Mouse (Mus musculus) forebrain, embryonic 11.5 days (tissue): ENCODE measurements at regions not wholly inside any gene's neighbourhood (a gene's known extent, or its start where the extent isn't known, plus 50 kb on each side); places are given as distances from the start of the nearest gene placed in this dataset.

ENCODE experiments used
- ATAC-seq: fragments of 200-750 bp; cut with Nextera tagmentation; replicated peaks from 2 replicates; pipeline ENCODE4 v1.8.0; 2017; ENCODE audit warnings: moderate TSS enrichment; ENCODE audit not compliant: low FRiP score
- DNase-seq: peaks from one replicate; pipeline ENCODE4 v3.0.0-alpha.2; 2017; ENCODE audit warnings: low spot score
- H3K27ac ChIP-seq: fragments of 300-500 bp; sonication (generic); 2 replicates; pipeline ENCODE4 v1.5.1; 2014; ENCODE audit warnings: low read depth, low read length
- H3K27me3 ChIP-seq: fragments of 300-500 bp; sonication (generic); 2 replicates; pipeline ENCODE4 v1.6.1; 2014; ENCODE audit warnings: mild to moderate bottlenecking, low read length, mixed read lengths; ENCODE audit not compliant: control insufficient read depth, insufficient read depth
- H3K36me3 ChIP-seq: fragments of 300-500 bp; sonication (generic); 2 replicates; pipeline ENCODE4 v1.6.1; 2014; ENCODE audit warnings: mild to moderate bottlenecking, low read length, moderate library complexity, mixed read lengths; ENCODE audit not compliant: control insufficient read depth, insufficient read depth
- H3K4me1 ChIP-seq: fragments of 300-500 bp; sonication (generic); replicated peaks from 2 replicates; pipeline ENCODE4 v1.6.1; 2014; ENCODE audit warnings: low read length, mixed read lengths; ENCODE audit not compliant: control insufficient read depth, insufficient read depth
- H3K4me2 ChIP-seq: fragments of 300-500 bp; sonication (generic); 2 replicates; pipeline ENCODE4 v1.6.1; 2014; ENCODE audit warnings: low read depth, mild to moderate bottlenecking, low read length, moderate library complexity, mixed read lengths; ENCODE audit not compliant: severe bottlenecking
- H3K4me3 ChIP-seq: fragments of 300-500 bp; sonication (generic); 2 replicates; pipeline ENCODE4 v1.5.1; 2014; ENCODE audit warnings: low read depth, low read length
- H3K9ac ChIP-seq: fragments of 300-500 bp; sonication (generic); 2 replicates; pipeline ENCODE4 v1.6.1; 2014; ENCODE audit warnings: low read length
- H3K9me3 ChIP-seq: fragments of 300-500 bp; sonication (generic); 2 replicates; pipeline ENCODE4 v1.6.1; 2016; ENCODE audit warnings: low read length, mixed read lengths; ENCODE audit not compliant: control insufficient read depth
- WGBS: fragments of 180-500 bp; shearing (Covaris S2); extraction: QIAGEN DNeasy Blood & Tissue Kit; methylation state at CpG from one replicate; pipeline ENCODE4 v1.1.7; 2014; 5-methylcytosine and 5-hydroxymethylcytosine counted together

DNA sequence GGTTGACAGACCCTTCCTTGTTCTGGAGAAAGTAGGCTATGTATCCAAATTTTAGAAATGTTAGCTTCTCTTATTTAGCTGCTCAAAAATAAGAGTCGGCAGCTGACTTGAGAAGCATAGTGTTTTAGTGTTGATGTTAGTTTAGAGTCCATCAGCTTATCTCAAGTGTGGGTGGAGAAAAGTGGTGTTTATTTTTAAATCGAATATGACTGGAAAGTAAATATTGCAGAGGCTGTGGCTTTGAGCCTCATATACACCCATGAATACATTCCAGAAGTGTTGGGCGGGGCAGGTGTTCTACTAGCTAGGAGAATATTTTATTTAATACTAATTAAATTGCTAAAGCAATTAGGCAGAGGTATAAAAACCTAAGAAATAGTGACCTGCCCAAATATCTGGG lies 583.6 kb upstream of the Nr5a2 start:
- Histone ChIP-seq H3K27me3 (no peaks in the 10 kb centered on the region), H3K4me1 (no peaks in the 10 kb centered on the region), H3K9me3 (no peaks in the 10 kb centered on the region), H3K4me2 (no peak overlapping the region), H3K36me3 (no peaks in the 10 kb centered on the region), H3K4me3 (no peak overlapping the region), H3K9ac (no peak overlapping the region), H3K27ac (no peak overlapping the region)
- no peak for DNase-seq
- no peak for ATAC-seq
- WGBS: 92% methylated on average over 3 of the region's 3 CpGs

DNA sequence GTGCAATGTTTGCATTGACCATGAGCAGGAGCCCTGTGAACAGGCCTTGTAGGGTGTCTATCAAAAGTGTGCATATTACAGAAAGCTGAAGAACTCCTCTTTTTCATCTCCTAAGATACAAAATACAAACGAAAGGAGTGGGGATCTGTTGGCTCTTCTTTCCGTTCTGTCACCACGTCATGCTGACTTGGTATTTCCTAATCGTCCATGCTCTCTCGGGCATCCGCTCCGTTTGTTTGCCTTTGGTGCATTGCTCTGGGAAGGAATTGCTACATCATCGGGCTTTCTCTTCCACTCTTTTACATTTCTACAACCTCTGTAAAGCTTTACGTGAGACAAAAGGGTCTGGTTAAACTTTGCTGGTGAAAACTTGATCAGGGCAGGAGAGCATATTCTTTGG lies 581.2 kb upstream of the Nr5a2 start:
- Histone ChIP-seq H3K27ac (no peak overlapping the region), H3K4me1 (no peaks in the 10 kb centered on the region), H3K4me3 (no peak overlapping the region), H3K36me3 (no peaks in the 10 kb centered on the region), H3K27me3 (no peaks in the 10 kb centered on the region), H3K9ac (no peak overlapping the region), H3K4me2 (no peak overlapping the region), H3K9me3 (no peaks in the 10 kb centered on the region)
- 89% methylated on average over 9 of the region's 9 CpGs for WGBS
- DNase-seq (no peak), ATAC-seq (no peak)

DNA sequence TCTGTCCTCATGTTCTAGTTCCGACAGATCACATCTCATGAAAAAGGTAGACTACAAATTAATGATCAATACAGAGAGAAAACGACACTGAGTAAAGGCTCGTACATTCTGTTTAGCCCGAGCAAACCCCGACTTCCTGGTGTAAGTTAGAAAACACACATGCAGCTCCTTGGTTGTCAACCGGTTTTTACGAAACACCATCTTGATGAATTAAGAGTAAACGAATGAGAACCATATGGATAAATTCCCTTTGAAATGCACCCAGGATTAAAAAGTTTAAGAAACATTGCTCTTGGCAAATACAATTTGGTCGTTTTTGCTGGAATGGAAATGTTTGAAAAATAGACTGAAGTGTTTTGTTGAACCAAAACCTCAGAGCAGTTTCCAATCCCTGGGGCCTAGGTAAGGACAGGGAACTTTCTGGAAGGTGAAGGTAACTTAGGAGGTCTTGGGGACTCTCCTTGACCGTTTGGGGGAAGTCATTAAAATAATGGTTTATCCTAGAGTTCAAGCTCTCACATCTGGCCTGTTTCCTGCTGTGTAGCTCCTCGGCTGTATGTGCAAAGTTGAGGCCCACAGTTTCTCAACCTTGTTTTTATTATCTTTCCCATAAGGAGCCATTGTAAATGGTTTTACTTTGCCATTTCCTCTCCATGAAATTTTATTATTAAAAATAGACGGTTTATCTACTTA lies 579.3 kb upstream of the Nr5a2 start:
- Histone ChIP-seq H3K4me1 (no peaks in the 10 kb centered on the region), H3K27ac (no peak overlapping the region), H3K27me3 (no peaks in the 10 kb centered on the region), H3K4me3 (no peak overlapping the region), H3K36me3 (no peaks in the 10 kb centered on the region), H3K9me3 (no peaks in the 10 kb centered on the region), H3K4me2 (no peak overlapping the region), H3K9ac (no peak overlapping the region)
- ATAC-seq: no peak
- WGBS: 83% methylated on average over 12 of the region's 12 CpGs
- DNase-seq: no peak

DNA sequence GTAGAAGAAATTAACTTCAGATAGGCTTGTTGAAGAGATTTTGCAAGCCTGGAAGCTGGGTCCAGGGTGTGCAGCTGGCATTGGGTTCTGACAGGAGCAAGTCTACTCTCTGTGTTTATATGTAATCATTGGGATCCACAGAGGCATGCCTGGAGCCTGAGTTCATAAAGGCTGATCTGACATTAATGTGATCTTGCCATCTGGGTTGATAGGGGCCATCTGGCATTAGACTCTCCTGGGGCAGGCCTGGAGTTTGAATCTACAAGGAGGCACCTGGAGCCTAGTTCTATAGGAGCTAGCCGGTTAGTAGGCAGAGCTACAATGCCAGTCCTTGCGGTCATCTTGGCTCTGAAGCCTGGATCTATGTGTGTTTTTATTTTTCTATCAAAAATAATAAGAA lies 554.5 kb upstream of the Nr5a2 start:
- Histone ChIP-seq H3K4me3 (no peak overlapping the region), H3K27me3 (no peaks in the 10 kb centered on the region), H3K36me3 (no peaks in the 10 kb centered on the region; the same call in 1 of the 2 replicates), H3K9me3 (no peaks in the 10 kb centered on the region), H3K9ac (no peak overlapping the region), H3K4me2 (no peak overlapping the region), H3K27ac (no peak overlapping the region), H3K4me1 (no peaks in the 10 kb centered on the region)
- 94% methylated on average over 2 of the region's 2 CpGs for WGBS
- ATAC-seq (no peak), DNase-seq (no peak)

DNA sequence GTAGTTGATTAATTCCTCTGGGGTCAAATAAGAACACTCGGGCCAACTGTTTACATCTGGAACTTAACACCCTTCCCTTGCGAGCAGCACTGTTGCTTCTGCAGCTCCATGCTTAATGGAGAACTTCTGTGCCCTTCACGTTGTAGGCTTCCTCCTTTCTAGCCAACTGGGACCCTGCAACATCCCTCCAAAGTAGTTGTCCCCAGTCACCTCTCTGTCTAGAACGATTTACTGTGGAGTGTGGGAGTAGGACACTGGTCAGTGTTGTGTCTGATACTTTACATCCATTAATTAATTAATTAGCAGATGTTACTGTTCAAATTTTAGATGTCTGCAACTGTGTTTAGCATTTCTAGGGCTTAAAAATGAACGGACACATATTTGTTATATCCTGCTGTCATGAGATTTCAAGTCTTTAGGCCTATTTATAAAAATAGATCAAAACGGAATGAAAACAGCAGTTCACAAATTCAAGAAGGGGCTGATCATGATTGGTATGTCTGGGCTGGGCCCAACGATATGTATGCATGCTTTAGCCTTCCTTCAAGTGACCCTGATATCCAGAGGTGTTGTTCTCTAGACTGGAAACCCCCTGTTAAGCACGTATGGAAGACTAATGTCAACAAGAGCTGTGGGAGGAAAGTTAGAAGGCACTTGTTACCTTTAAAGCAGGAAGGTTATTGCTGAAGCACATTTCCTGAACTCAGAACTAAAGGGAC lies 543.6 kb upstream of the Nr5a2 start:
- no peak overlapping the region for H3K9ac ChIP-seq
- H3K4me3 ChIP-seq: no peak overlapping the region
- DNase-seq (no peak), ATAC-seq (no peak)
- no peak overlapping the region for H3K27ac ChIP-seq
- no peak overlapping the region for H3K4me2 ChIP-seq
- 75% methylated on average over 8 of the region's 8 CpGs for WGBS
- no peaks in the 10 kb centered on the region for H3K36me3 ChIP-seq
- no peaks in the 10 kb centered on the region for H3K9me3 ChIP-seq
- no peaks in the 10 kb centered on the region for H3K4me1 ChIP-seq
- no peaks in the 10 kb centered on the region for H3K27me3 ChIP-seq

DNA sequence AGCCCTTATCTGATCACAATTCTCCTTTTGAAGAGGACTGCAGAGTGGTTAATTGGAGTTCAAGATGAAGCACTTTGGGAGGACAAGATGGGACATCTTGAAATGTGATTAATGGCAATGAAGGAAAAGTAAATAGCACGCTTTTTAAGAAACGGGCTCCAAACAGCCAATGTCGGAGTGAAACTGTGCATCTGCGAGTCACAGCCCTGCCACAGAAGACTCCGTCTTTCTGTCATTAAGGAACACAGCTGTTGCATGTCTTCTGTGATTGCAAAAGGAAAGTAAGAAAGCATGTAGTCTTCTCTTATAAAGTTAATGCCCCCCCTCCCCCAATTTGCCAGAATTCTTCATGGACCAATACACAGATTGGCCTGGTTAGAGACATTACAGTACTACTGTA lies 528.0 kb upstream of the Nr5a2 start:
- H3K4me3 ChIP-seq: no peak overlapping the region
- no peak for DNase-seq
- H3K4me2 ChIP-seq: no peak overlapping the region
- H3K4me1 ChIP-seq: no peaks in the 10 kb centered on the region
- no peak overlapping the region for H3K9ac ChIP-seq
- no peak overlapping the region for H3K27ac ChIP-seq
- H3K27me3 ChIP-seq: no peaks in the 10 kb centered on the region
- no peaks in the 10 kb centered on the region for H3K36me3 ChIP-seq
- ATAC-seq: no peak
- no peaks in the 10 kb centered on the region for H3K9me3 ChIP-seq
- WGBS: 85% methylated on average over 5 of the region's 5 CpGs

DNA sequence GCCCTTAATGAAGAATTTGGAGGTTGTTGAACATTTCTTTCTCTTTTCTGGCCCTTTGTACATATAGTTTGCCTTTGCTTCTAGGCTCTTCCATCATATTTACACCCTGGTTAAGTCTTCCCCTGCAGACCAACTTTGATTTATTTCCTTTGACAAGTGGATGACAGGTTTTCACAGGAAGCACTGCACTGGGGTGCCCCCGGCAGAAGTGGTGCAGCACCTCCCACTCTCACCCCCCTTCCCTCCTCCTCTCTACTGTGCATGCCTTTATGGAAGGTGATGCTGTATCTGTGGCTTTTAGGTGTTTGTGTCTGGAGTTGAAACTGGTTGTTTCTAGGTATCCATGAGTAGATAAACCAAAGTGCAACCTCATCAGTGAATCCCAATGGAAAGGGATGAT lies 518.2 kb upstream of the Nr5a2 start:
- no peaks in the 10 kb centered on the region for H3K27me3 ChIP-seq
- no peak overlapping the region for H3K4me2 ChIP-seq
- no peaks in the 10 kb centered on the region for H3K9me3 ChIP-seq
- ATAC-seq: no peak
- WGBS: 74% methylated on average over 1 of the region's 1 CpGs
- DNase-seq: no peak
- H3K9ac ChIP-seq: no peak overlapping the region
- H3K4me1 ChIP-seq: no peaks in the 10 kb centered on the region
- no peak overlapping the region for H3K4me3 ChIP-seq
- no peaks in the 10 kb centered on the region for H3K36me3 ChIP-seq
- no peak overlapping the region for H3K27ac ChIP-seq

DNA sequence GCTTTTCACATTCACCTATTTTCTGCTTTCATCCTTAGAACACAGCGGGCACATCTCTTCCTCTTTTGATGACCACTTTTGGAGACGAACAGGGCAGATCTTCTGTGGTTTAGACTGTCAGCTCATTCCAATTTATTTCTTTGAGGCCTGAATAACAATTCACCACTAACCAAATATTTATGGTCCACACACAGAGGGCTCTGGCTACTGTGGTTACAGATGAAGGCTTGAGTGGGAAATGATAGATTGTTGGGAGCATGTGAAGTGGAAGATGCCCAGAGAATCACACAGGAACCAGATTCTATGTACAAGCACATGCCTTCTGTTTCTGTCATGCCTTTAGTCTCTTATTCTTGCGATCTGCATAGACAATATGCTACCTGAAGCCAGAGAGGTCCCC lies 517.0 kb upstream of the Nr5a2 start:
- Histone ChIP-seq H3K36me3 (no peaks in the 10 kb centered on the region), H3K4me2 (no peak overlapping the region), H3K27ac (no peak overlapping the region), H3K4me3 (no peak overlapping the region), H3K9ac (no peak overlapping the region), H3K4me1 (no peaks in the 10 kb centered on the region), H3K9me3 (no peaks in the 10 kb centered on the region), H3K27me3 (no peaks in the 10 kb centered on the region)
- WGBS: 86% methylated on average over 3 of the region's 3 CpGs
- ATAC-seq (no peak), DNase-seq (no peak)

DNA sequence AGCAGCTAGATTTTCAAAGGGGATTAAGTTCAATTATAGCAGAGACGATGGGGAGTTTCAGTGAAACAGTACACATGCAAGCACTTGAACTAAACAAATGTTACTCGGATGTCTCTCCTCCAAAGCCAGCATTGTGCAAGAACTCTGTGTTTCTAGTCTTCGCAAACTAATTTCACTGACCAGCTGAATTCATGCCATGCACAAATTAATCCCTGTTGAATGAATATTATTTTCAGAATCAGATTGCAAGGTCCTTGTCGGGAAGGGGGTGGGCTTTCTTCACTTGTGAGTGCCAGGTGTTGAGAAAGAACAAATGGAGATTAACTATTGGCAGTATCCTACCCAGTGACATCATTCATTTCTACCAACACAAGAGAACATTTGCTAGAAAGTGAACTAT lies 514.6 kb upstream of the Nr5a2 start:
- ATAC-seq (no peak), DNase-seq (no peak)
- Histone ChIP-seq H3K36me3 (no peaks in the 10 kb centered on the region), H3K4me1 (no peaks in the 10 kb centered on the region), H3K27ac (no peak overlapping the region), H3K27me3 (no peaks in the 10 kb centered on the region), H3K9ac (no peak overlapping the region), H3K4me2 (no peak overlapping the region), H3K9me3 (no peaks in the 10 kb centered on the region), H3K4me3 (no peak overlapping the region)
- WGBS: 66% methylated on average over 4 of the region's 4 CpGs
